Mouse (Mus musculus) lung, postnatal 10 days (tissue): ENCODE measurements around the gene Atp1a2.
A peak's percentile ranks its signal among the peaks of the same experiment; 100 is the strongest.

Experiments used
- DNase-seq: peaks from one replicate; pipeline ENCODE4 v3.0.0; 2021

The Atp1a2 gene

GRCm38 (mm10) chr1:172297611-172298537, at the start of gene Atp1a2:
Gene Atp1a2 (minus strand): TSS chr1:172298064.
- DNase-seq, result peak; percentile 86

- no peak for DNase-seq
Observed at GRCm38 (mm10) chr1:172347382-172347781, 49.5 kb upstream of the Atp1a2 start.

- no peak for DNase-seq
Observed at GRCm38 (mm10) chr1:172346707-172347106, 48.8 kb upstream of the Atp1a2 start.

- DNase-seq, result no peak
Observed at GRCm38 (mm10) chr1:172344820-172345219, 47.0 kb upstream of the Atp1a2 start.

- DNase-seq, result no peak
Observed at GRCm38 (mm10) chr1:172343914-172344313, 46.0 kb upstream of the Atp1a2 start.

- no peak for DNase-seq
Observed at GRCm38 (mm10) chr1:172342729-172343128, 44.9 kb upstream of the Atp1a2 start.

GRCm38 (mm10) chr1:172341386-172341785, 43.5 kb upstream of the Atp1a2 start:
- no peak for DNase-seq

- peak; percentile 81 for DNase-seq
Observed at GRCm38 (mm10) chr1:172340729-172341321, 43.0 kb upstream of the Atp1a2 start, which contains the start of gene Kcnj10. Gene Kcnj10 (plus strand): TSS chr1:172341210.

GRCm38 (mm10) chr1:172337411-172338185, 39.7 kb upstream of the Atp1a2 start:
- no peak for DNase-seq

GRCm38 (mm10) chr1:172335804-172336203, 37.9 kb upstream of the Atp1a2 start:
- no peak for DNase-seq

- DNase-seq, result no peak
Observed at GRCm38 (mm10) chr1:172333512-172333911, 35.6 kb upstream of the Atp1a2 start.

- no peak for DNase-seq
Observed at GRCm38 (mm10) chr1:172332925-172333324, 35.1 kb upstream of the Atp1a2 start.

GRCm38 (mm10) chr1:172331422-172331947, 33.6 kb upstream of the Atp1a2 start:
- no peak for DNase-seq

GRCm38 (mm10) chr1:172329616-172330015, 31.8 kb upstream of the Atp1a2 start:
- no peak for DNase-seq

- no peak for DNase-seq
Observed at GRCm38 (mm10) chr1:172329131-172329530, 31.3 kb upstream of the Atp1a2 start, which contains the start of gene Kcnj9. Gene Kcnj9 (minus strand): TSS chr1:172329318.

GRCm38 (mm10) chr1:172328461-172328860, 30.6 kb upstream of the Atp1a2 start:
- DNase-seq, result no peak

- no peak for DNase-seq
Observed at GRCm38 (mm10) chr1:172328041-172328440, 30.2 kb upstream of the Atp1a2 start.

GRCm38 (mm10) chr1:172327206-172328001, 29.5 kb upstream of the Atp1a2 start:
- no peak for DNase-seq

- DNase-seq, result no peak
Observed at GRCm38 (mm10) chr1:172326684-172327083, 28.8 kb upstream of the Atp1a2 start.

- peak; percentile 68 for DNase-seq
Observed at GRCm38 (mm10) chr1:172325680-172326535, 28.0 kb upstream of the Atp1a2 start.

GRCm38 (mm10) chr1:172324725-172325124, 26.9 kb upstream of the Atp1a2 start:
- peak; percentile 86 for DNase-seq
